Mouse (Mus musculus) liver, adult 2 months (tissue): Measurements from ENCODE around the gene Gabarapl1. TPM values are rescaled to one million over a fixed set of nuclear protein-coding genes. Genes with fewer than 3 reads are reported as not detected.

ENCODE experiments used
- DNase-seq: peaks from one replicate; pipeline ENCODE4 v3.0.0-alpha.2; 2011; ENCODE audit warnings: low read depth, low spot score; ENCODE audit errors: extremely low read depth
- H3K27ac ChIP-seq: fragments of 200-500 bp; replicated peaks from 2 replicates; pipeline ENCODE4 v1.5.1; 2012; ENCODE audit warnings: low read depth, mild to moderate bottlenecking, control low read depth, inconsistent platforms, low read length; ENCODE audit not compliant: insufficient read depth
- H3K27me3 ChIP-seq: fragments of 200-500 bp; 2 replicates; pipeline ENCODE4 v1.6.1; 2012; ENCODE audit warnings: mild to moderate bottlenecking, moderate library complexity, low read length, inconsistent platforms; ENCODE audit not compliant: control insufficient read depth, insufficient read depth
- H3K36me3 ChIP-seq: fragments of 200-500 bp; 2 replicates; pipeline ENCODE4 v1.6.1; 2012; ENCODE audit warnings: low read length, inconsistent platforms; ENCODE audit not compliant: control insufficient read depth, insufficient read depth
- H3K4me1 ChIP-seq: fragments of 200-500 bp; 2 replicates; pipeline ENCODE4 v1.6.1; 2011; ENCODE audit warnings: low read length; ENCODE audit not compliant: control insufficient read depth, insufficient read depth
- H3K4me3 ChIP-seq: fragments of 200-500 bp; 2 replicates; pipeline ENCODE4 v1.5.1; 2011; ENCODE audit warnings: low read depth, mild to moderate bottlenecking, control low read depth, low read length, moderate library complexity; ENCODE audit not compliant: insufficient read depth
- H3K79me2 ChIP-seq: fragments of 200-500 bp; 2 replicates; pipeline ENCODE4 v1.6.1; 2012; ENCODE audit warnings: inconsistent platforms, mild to moderate bottlenecking, low read length, moderate library complexity; ENCODE audit not compliant: control insufficient read depth, insufficient read depth
- H3K9ac ChIP-seq: fragments of 200-500 bp; 2 replicates; pipeline ENCODE4 v1.6.1; 2012; ENCODE audit warnings: low read depth, mild to moderate bottlenecking, control low read depth, inconsistent platforms, low read length
- CTCF ChIP-seq: fragments of 200-500 bp; IDR thresholded peaks from 2 replicates; pipeline ENCODE4 v1.5.1; 2011; ENCODE audit warnings: low read depth, low read length, control low read depth
- POLR2A ChIP-seq: fragments of 200-500 bp; IDR thresholded peaks from 2 replicates; pipeline ENCODE4 v1.6.1; 2011; ENCODE audit warnings: low read length, control low read depth; ENCODE audit not compliant: insufficient read depth; ENCODE audit errors: extremely low read depth
- WGBS: fragments of 180-500 bp; shearing (Covaris S2); methylation state at CpG from one replicate; pipeline ENCODE4 v1.1.7; 2018; 5-methylcytosine and 5-hydroxymethylcytosine counted together
- polyA plus RNA-seq: library from polyadenylated mRNA; depleted of rRNA; stranded (reverse); fragments of >200 nt; gene quantifications from 2 replicates; pipeline ENCODE4 v1.2.3, GENCODE M21; 2012
- total RNA-seq: library from RNA; depleted of rRNA; stranded (reverse); fragments of >200 nt; gene quantifications from 2 replicates; pipeline ENCODE4 v1.2.3, GENCODE M21; 2014

The Gabarapl1 gene
- total and polyA plus RNA-seq, 2 experiments = 321 to 355 TPM

DNA sequence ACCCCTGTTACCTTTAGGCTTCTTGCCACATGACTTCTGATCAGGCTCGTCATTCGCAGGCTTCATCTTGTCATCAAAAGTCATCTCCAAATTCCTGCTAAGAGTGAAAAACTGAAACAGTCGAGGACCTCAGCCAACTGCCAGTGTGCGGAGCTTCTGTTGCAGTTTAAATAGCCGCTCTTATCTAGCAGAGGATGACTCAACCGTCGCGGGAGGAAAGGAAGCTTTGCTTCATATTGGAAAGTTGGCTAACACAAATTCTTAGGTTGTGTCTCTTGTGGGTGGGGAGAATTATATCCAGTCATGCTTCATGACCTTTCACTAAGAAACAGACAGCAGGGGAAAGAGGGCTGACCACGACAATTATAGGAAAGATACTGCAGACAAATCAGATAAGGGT is 25.9 kb upstream of the Gabarapl1 start, which contains the start of gene Olr1:
TSS of gene Olr1 (minus strand) at position 142 of the 400 bp plus-strand sequence.
- Histone ChIP-seq H3K79me2 (no peaks in the 10 kb centered on the region), H3K36me3 (no peaks in the 10 kb centered on the region), H3K4me1 (peaks cover 4% of the 10 kb centered on the region; the same call in 1 of the 2 replicates), H3K4me3 (no peak within 1 kb of the TSS), H3K27ac (no peak within 1 kb of the TSS), H3K27me3 (no peaks in the 10 kb centered on the region), H3K9ac (no peak within 1 kb of the TSS)
- DNase-seq = no peak
- 64% methylated on average over 9 of the region's 9 CpGs for WGBS
- no peak for TF ChIP-seq CTCF
- no peak for TF ChIP-seq POLR2A

GRCm38 (mm10) chr6:129510120-129510911 is 22.6 kb upstream of the Gabarapl1 start:
- Histone ChIP-seq H3K9ac (no peak overlapping the region), H3K36me3 (no peaks in the 10 kb centered on the region), H3K27ac (no peak overlapping the region), H3K4me3 (no peak overlapping the region), H3K79me2 (no peaks in the 10 kb centered on the region), H3K4me1 (peaks cover 4% of the 10 kb centered on the region; the same call in 1 of the 2 replicates), H3K27me3 (no peaks in the 10 kb centered on the region)
- WGBS = 41% methylated on average over 6 of the region's 6 CpGs
- DNase-seq = peak; percentile 71
- TF ChIP-seq POLR2A (no peak), CTCF (no peak)

DNA sequence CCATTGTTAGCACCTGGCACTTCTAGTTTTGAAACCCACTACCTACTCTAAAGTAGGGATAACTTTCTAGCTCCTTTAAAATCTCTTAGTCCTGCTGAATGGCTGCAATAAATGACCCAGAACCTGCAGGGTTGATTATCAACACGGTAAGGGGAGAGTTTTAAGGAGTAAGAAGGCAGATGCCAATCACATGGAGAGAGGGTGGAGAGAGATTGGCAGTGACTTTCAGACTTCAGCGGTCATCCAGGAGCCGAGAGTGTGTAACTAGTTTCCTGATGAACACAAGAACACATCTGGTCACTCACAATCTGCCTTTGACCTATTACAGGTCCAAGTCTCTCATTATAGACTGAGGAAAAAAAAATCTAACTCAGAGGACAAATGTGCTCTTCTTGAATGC is 20.6 kb upstream of the Gabarapl1 start, which contains the start of gene Tmem52b:
TSS of gene Tmem52b (plus strand) at position 189 of the 400 bp plus-strand sequence.
- H3K36me3 ChIP-seq = no peaks in the 10 kb centered on the region
- H3K4me1 ChIP-seq = peaks cover 4% of the 10 kb centered on the region; the same call in 1 of the 2 replicates
- TF ChIP-seq POLR2A = no peak
- TF ChIP-seq CTCF = no peak
- H3K27ac ChIP-seq = no peak within 1 kb of the TSS
- no peaks in the 10 kb centered on the region for H3K79me2 ChIP-seq
- H3K27me3 ChIP-seq = no peaks in the 10 kb centered on the region
- H3K4me3 ChIP-seq = no peak within 1 kb of the TSS
- H3K9ac ChIP-seq = no peak within 1 kb of the TSS
- 86% methylated on average over 3 of the region's 3 CpGs for WGBS
- no peak for DNase-seq

GRCm38 (mm10) chr6:129512868-129513267 is 20.1 kb upstream of the Gabarapl1 start:
- no peak for DNase-seq
- Histone ChIP-seq H3K27ac (no peak overlapping the region), H3K4me3 (no peak overlapping the region), H3K36me3 (no peaks in the 10 kb centered on the region), H3K9ac (no peak overlapping the region), H3K79me2 (no peaks in the 10 kb centered on the region), H3K27me3 (no peaks in the 10 kb centered on the region), H3K4me1 (peaks cover 4% of the 10 kb centered on the region; the same call in 1 of the 2 replicates)
- WGBS = 78% methylated on average over 8 of the region's 8 CpGs
- TF ChIP-seq CTCF (no peak), POLR2A (no peak)

DNA sequence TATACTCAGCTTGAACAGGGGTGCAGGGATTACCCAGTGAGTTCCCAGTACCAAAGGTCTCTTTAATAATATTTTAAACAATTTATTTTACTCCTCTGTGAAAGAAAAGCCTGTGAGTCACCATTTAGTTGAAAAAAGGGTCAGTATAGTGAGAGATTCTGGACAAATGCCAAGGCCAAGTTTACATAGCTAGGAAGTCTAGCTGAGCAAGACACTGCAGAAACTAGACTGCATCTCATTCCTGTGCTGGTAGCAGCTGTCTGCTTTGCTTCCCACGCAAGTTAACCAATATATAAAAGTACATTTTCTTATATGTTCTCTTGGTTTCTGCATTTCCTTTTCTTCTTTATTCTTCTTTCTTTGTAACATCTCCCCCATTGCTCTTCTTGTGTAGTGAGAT is 19.6 kb upstream of the Gabarapl1 start:
- no peak overlapping the region for H3K9ac ChIP-seq
- no peaks in the 10 kb centered on the region for H3K79me2 ChIP-seq
- H3K4me1 ChIP-seq = peaks cover 4% of the 10 kb centered on the region; the same call in 1 of the 2 replicates
- WGBS = 72% methylated on average over 1 of the region's 1 CpGs
- DNase-seq = no peak
- no peaks in the 10 kb centered on the region for H3K27me3 ChIP-seq
- H3K4me3 ChIP-seq = no peak overlapping the region
- H3K36me3 ChIP-seq = no peaks in the 10 kb centered on the region
- no peak overlapping the region for H3K27ac ChIP-seq
- no peak for TF ChIP-seq POLR2A
- no peak for TF ChIP-seq CTCF

GRCm38 (mm10) chr6:129514376-129514775 is 18.6 kb upstream of the Gabarapl1 start:
- no peak overlapping the region for H3K9ac ChIP-seq
- H3K27ac ChIP-seq = no peak overlapping the region
- no peaks in the 10 kb centered on the region for H3K27me3 ChIP-seq
- H3K79me2 ChIP-seq = no peaks in the 10 kb centered on the region
- WGBS = 65% methylated on average over 2 of the region's 2 CpGs
- TF ChIP-seq POLR2A = no peak
- TF ChIP-seq CTCF = no peak
- H3K4me3 ChIP-seq = no peak overlapping the region
- peaks cover 4% of the 10 kb centered on the region; the same call in 1 of the 2 replicates for H3K4me1 ChIP-seq
- no peaks in the 10 kb centered on the region for H3K36me3 ChIP-seq
- DNase-seq = no peak
